Mouse (Mus musculus): Measurements from ENCODE around the gene Cdh18. TPM values are rescaled to one million over a fixed set of nuclear protein-coding genes. Genes with fewer than 3 reads are reported as not detected.
"Not testable (repeated sequence)": the region's sequence is repeated elsewhere in the genome, so short reads cannot be mapped to it uniquely, and the experiment has no call there.

Gene Cdh18
- total RNA-seq, 2 experiments from 2014 or later, result not detected

DNA sequence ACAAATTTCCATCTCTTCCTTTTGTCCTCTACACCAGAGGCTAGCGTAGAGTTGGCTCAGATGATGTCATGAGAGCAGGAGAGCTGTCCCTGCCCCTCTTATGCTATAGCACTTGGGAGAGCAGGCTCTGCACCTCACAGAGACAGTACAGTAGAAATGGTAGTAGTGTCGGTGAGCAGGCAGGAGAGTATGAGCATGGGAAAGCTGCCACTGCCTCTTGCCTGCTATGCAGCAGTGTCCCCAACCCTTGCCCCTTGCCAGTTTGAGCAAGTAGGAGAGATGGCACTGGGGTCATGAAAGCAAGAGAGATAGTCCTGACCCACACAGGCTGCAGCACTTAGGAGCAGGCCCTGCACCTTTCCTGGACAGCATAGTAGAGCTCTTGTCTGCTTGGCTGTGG lies 607.1 kb downstream of the Cdh18 start:
- ATAC-seq (replicated peaks; ENCODE audit: poor library complexity), result no peak

DNA sequence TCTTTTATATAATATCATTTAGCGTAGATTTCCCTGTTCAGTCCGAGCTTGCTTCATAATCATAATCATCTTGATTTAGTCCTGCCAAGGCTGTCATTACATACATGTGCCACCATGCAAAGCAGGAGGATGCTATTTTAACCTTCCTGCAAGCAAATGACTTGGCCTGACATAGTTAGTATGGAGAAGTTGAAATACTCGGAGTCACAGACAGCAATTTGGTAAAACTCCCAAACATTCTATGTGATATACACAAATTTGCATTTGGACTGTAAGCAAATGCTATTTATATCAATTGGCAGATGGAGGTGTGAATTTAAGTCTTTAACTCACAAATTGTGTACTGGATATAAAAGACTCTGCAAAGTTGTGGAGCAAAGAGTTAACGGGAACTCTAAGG lies 616.0 kb downstream of the Cdh18 start:
- no peak for ATAC-seq (replicated peaks; ENCODE audit: poor library complexity)

DNA sequence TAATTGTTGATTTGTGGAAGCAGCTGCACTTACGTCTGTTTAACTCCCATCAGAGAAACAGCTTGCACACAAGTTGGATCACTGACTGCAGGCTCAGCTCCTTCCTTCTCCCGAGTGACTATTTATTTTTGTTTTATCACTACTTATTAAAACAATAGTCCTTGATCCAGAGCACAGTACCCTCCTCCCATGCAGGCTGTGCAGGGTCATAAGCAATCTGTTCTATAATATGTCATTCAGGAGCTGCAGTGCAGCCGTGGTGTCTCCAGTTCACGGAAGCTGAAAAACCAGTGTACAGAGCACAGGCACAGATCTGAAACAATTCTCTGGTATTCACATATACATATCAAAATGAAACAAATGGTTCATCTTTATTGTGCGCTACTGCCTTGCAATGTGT lies 625.8 kb downstream of the Cdh18 start:
- no peak for ATAC-seq (replicated peaks; ENCODE audit: poor library complexity)

DNA sequence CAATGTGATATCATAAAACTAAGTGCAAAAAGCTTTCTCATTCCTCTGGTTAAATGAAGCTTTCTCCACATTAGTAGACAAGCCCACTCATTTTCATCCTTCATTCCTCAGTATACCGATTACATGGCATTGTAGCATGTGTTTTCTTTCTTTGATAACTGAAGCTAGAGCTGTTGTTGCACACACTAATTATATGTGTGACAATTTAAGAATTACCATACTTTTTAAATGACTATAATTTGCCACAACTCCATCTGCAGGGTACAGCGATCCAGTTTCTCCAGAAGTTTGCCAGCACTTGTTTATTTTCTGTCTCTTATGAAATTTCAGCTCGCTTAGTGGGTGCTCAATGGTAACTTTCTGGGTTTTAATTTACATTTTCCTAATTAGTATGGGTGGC lies 663.2 kb downstream of the Cdh18 start:
- no peak for ATAC-seq (replicated peaks; ENCODE audit: poor library complexity)

DNA sequence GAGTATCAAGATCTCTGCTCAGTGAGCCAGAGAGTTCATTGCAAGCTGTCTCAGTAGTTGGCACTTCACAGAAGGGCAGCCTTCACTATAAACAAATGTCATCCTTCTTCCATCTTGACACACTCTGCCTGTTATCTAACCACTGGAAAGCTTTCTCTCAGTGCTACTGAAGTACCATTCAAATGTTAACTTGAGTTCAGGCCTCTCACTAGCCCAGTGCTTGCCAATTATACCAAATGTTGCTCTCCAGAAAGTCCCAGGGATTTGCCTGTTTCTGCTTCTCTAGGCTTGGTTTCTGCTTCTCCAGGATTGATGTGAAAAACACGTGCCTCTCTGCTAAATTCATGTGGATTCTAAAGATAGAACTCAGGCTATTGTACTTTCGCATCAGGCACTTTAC lies 681.8 kb downstream of the Cdh18 start:
- ATAC-seq (replicated peaks; ENCODE audit: poor library complexity), result no peak

DNA sequence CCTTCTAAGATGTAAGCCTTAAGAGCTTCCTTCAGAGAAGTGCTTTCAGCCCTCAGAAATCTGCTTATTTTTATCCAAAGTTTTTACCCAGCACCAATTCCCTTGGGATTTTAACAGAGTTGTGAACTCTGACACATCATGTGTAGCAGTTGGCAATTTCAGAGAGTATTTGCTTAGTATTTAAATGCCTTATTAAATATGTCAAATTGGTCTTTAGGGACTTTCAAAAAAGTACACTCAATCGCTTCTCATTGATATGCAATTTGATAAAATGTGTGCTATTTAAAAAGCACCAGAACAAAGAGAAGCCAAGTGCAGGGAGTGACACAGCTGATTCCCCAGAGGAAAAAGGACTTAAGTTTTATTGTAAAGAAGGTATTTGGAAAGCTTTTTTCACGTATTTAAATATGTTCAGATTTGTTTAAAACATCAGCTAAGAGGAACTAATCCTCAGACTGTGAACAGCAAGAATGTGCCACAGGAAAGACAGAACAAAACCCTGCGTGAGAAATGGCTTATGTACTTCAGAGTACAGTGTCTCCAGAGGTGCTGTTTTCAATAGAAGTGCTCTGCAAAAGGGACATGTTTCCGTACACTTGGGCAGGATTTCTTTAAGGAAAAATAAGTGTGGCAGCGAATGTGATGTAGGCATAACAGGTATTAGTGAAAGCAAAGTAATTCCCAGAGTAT lies 709.1 kb downstream of the Cdh18 start:
- no peak for ATAC-seq (replicated peaks; ENCODE audit: poor library complexity)

DNA sequence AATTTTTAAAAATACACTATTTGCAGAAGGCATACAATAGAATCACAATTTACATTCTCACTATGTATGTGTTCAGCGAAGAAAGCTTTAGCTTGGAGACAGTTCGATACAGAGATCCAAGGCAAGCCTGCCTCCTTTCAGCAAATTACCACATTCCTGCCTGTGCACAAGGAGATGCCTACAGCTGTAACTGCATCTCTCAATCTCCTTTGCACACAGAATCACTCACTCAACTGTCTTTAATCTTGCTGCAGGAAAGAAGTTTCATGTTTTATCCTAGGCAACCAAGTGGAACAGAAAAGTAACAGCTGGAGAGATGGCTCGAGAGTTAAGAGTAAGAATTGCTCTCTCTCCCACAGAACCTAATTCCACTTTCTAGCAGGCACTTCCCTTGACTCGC lies 729.6 kb downstream of the Cdh18 start:
- ATAC-seq (replicated peaks; ENCODE audit: poor library complexity), result no peak

DNA sequence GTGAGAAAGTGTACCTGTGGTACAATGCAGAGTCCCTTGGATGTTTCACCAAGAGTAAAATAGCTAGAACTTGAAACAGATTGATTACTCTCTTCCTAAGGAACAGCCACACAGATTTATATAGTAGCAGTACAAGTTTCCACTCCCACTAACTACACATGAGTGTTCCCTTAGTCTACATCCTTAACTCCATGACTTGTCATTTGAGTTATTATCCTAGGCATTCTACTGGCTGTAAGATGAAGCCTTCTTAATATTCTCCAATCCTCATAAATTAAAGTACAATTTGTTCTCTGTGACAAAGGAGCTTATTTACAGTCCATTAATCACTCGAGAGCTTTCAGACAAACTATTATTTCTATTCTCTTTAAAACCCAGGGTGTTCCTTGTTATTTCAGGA lies 756.2 kb downstream of the Cdh18 start:
- ATAC-seq (replicated peaks; ENCODE audit: poor library complexity), result no peak

DNA sequence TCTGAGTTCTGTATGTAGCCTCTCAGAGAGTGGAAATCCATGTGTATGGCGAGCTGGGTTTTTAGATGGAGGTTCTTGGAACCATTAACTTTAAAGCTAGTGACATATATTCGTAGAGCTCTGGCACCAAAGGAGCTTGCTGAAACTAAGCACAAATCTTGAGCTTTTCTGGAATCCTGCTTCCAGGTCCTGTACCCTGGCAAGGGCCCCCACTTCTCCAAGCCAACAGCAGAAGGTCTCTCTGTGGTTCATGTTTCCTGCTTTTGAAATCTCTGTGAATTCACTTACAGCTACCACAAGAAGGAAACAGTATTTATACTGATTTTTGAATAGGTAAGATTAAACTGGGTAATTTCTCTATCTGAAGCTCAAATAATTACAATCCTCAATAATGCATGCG lies 767.9 kb downstream of the Cdh18 start:
- no peak for ATAC-seq (replicated peaks; ENCODE audit: poor library complexity)

DNA sequence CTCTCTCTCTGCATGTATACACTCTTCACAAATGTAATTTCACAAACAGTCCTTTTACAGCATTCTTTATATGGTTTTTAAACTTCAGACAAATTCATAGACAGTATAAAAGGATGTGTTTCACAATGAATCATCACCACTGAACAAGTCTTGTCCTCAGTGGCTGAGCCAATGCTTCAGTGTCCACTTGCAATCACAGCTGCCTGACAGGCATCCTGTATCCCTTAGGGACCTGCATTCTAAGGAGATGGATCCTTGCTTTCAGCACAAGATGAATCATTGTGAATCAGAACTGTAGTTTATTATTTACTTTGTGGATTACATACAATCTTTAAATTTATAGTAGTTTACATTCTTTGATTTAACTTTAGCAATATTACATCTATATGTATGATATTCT lies 768.6 kb downstream of the Cdh18 start:
- no peak for ATAC-seq (replicated peaks; ENCODE audit: poor library complexity)

DNA sequence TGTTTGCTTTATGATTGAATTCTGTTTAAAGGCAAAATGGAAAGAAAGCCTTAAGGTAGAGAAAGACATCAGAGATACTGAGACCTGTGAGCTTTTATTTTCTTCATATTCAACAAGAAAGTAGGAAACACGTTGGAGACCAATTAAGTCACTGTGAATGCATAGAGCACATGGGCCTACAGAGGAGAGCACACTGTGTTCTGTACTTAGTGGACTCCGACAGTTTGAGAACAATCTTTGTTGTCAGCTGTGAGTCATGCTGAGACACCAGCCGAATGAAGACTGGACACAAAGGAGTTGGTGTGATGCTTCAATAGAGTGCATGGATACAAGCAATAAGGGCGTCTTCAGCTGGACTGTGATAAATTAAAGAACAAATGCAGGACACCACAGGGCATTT lies 791.5 kb downstream of the Cdh18 start:
- ATAC-seq (replicated peaks; ENCODE audit: poor library complexity), result not testable (repeated sequence)

DNA sequence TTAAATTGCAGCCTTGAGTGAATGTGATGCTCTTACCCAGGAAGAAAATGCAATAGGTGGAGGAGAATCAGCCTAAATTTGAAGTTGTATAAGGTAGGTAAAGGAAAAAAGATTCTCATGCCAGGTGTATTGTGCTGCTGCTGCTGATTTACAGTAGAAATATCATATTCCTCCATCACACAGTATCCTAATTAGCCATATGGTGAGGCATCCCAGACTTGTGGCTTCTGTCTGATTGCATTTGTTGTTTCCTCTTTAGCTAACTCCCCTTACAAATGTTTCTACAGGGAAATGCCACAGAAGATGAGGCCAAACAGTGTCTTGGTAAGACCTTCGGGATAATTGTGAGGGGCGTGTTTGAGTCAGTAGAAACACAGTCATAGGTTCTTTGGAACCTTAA lies 802.3 kb downstream of the Cdh18 start:
- ATAC-seq (replicated peaks; ENCODE audit: poor library complexity), result no peak

DNA sequence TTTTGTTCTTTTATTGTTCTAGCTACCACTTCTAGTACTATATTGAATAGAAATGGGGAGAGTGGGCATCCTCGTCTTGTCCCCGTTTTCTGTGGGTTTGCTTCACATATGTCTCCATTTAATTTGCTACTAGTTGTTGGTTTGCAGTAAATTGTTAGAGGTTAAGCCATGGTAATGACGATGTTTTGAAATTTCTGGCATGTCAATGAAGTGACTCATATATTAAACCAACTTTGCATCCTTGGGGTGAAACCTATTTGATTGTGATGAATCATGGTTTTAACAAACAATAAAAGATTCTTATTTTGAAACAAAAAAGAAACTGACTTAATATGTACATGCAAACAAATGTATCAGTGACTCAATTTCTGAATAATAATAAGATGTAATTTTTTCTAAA lies 817.5 kb downstream of the Cdh18 start:
- no peak for ATAC-seq (replicated peaks; ENCODE audit: poor library complexity)

DNA sequence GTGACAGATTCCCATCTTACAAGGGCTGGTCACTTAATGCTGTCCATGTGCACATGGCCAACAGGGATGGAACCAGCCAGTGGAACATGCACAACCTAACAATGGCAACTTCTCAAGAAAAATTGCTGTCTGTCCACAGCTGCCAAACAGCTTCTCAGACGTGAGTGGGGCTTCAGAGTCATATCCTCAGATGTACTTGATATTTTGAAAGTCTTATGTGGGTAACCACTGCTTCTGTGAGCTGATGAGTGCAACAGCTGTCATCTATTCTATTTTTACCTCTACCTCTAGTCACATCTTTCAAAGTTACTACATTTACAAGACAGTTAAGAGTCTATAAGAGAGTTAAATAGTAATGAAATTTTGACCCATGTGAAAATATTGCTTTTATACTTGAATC lies 818.9 kb downstream of the Cdh18 start:
- no peak for ATAC-seq (replicated peaks; ENCODE audit: poor library complexity)

DNA sequence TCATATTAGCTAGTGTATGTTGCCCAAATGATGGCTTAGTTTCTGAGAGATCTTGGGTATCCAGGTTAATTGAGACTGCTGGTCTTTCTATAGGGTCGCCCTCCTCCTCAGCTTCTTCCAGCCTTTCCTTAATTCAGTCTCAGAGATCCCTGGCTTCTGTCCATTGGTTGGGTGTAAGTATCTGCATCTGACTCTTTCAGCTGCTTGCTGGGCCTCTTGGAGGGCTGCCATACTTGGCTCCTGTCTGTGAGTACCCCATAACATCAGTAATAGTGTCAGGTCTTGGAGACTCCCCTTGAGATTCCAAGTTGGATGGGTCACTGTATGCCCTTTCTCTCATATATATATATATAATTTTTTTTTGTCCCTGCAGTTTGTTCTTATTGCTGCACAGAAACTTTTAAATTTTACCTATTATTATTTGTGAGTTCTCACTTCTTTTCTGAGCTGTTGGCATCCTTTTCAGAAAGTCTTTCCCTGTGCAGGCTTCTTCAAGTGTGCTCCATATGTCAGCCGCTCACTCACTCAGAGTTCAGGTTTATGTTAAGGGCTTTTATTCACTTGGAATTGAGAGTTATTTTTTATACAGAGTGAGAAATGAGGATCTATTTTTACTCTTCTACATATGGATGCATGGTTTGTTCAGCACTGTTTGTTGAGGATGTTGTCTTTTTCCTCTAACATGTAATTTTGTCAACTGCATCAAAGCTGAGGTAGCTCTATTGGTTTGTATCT lies 829.4 kb downstream of the Cdh18 start:
- no peak for ATAC-seq (replicated peaks; ENCODE audit: poor library complexity)

DNA sequence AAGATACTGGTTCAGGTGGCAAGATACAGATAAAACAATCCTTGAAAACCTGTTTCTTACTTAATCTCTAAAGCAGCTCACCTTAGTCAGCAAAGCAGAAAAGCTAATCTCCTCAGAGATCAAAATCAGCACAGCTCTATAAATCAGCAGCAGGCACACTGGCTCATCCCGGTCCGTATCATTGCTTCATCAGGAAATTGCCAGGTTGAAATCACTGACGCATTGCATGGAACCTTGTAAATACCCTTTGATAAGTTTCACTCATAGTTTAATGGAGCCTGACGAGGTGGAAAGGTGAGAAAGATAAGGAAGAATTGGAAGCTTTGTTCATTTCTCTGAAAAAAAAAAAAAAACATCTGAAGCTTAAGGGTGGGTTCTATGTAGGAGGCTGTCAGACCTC lies 837.0 kb downstream of the Cdh18 start:
- ATAC-seq (replicated peaks; ENCODE audit: poor library complexity), result no peak

DNA sequence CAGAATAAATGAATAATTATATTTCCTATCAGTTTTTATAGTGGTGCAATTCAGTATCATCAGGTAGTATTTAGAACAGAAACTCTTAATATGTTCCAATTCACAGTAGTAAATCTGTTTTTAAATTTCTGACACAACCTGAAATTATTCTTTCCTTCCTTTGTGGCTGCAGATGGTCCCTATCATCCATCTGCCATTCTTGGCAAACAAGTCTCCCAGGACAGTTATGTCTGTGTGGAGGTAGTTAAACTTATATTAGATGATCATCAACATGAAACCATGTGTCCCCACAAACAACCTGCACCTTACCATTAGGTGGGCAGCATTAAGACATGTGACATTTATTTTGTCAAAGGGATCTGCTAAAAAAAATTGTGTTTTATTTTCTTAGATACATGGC lies 847.8 kb downstream of the Cdh18 start:
- no peak for ATAC-seq (replicated peaks; ENCODE audit: poor library complexity)

DNA sequence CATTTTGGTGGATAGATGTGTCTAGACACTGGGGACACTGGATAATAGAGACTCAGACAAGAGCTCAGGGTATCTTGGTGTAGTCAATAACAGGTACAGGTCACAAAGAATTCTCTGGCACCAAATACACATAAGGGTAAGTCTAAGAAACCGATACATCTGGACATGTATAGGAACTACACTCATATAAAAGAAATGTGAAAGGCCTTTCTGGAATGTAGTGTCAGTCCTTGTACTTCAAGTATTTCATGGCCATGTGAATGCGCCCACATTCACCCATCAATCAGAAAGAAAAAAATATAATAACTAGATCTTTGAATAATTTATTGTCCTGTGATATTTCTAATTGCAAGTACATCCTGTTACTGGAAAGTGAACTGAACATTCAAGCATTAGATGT lies 855.0 kb downstream of the Cdh18 start:
- no peak for ATAC-seq (replicated peaks; ENCODE audit: poor library complexity)

DNA sequence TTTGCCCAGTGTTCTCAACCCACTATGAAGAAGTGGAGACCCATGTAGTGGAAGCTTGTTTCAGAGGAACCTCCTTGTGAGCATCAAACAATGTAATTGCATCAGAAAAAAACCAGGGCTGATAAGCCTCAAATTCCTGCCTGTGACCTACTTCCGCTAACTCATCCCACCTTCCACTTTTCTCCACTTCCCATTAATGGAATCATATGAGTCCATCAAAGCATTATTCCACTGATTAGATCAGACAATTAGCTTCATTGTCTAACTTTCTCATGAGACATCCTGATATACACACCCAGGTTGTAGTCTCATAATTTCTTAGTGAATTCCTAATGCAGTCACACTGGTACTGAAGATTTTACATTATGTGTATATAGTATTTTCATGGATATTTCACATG lies 859.4 kb downstream of the Cdh18 start:
- no peak for ATAC-seq (replicated peaks; ENCODE audit: poor library complexity)

DNA sequence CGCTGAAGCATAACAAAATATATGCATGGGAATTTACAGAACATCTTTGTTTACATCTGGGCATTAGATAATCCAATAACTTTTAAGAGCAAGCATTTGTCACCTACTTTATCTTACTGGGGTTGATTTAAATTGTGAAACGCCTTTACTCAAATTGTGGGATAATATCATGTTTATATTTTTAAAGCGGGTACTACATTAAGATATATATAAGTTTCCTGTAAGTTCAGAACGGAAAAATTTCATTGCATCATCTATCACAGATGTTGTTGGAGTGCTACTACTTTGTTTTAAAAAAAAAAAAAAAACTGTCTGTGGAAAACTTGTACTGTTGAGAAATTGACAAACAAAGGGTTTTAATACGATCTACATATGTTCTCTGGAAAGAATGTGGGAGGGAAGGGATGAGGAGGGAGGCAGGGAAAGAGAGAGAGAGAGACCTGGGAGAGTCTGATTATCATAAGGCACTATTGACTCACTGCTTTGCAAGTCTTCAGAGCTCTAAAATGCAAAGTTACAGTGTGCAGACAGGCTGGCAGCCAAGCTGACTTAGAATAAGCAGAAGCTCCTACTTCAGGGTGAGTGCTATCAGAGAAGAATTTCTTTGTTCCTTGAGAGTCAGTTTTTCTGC lies 867.7 kb downstream of the Cdh18 start:
- no peak for ATAC-seq (replicated peaks; ENCODE audit: poor library complexity)

DNA sequence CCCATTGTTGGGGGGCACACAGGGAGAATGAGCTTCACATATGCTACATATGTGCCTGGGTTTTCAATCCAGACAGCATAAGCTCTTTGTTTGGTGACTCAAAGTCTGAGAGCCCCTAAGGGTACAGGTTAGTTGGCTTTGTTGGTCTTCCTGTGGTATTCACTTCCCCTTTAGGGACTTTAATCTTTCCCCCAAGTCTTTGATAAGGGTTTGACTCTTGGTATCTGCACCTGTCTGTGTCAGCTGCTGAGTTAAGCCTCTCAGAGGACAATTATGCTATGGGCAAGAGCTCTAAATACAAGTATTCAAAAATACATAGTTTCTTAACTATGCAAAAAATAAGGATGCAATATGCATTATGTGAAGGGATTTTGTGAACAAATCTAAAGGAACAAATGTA lies 869.3 kb downstream of the Cdh18 start:
- no peak for ATAC-seq (replicated peaks; ENCODE audit: poor library complexity)

DNA sequence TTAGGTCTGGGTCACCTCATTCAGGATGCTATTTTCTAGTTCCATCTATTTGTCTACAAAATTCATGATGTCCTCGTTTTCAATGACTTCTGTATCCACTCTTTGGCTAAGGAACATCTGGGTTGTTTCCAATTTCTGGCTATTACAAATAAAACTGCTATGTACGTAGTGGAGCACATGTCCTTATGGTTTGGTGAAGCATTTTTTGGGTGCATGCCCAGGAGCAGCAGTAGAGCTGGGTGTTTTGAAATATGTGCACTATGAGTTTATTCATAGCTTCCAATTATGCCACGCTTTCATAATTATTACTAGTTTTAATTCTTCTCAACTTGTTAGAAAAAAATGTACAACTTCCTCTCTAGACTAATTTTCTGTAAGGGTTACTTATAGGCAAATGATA lies 871.2 kb downstream of the Cdh18 start:
- ATAC-seq (replicated peaks; ENCODE audit: poor library complexity), result no peak

Measured in megakaryocyte progenitor cell, adult 5-6 weeks (primary cell).